Mouse (Mus musculus) ovary, adult 18-20 months (tissue): Measurements from ENCODE around the gene Gm6583.
A peak's percentile ranks its signal among the peaks of the same experiment; 100 is the strongest.
"Not testable (repeated sequence)": the region's sequence is repeated elsewhere in the genome, so short reads cannot be mapped to it uniquely, and the experiment has no call there.

Source experiments
- DNase-seq: peaks from one replicate; pipeline ENCODE4 v3.0.0; 2022; ENCODE audit warnings: low spot score, mixed read lengths

Gm6583 gene

DNA sequence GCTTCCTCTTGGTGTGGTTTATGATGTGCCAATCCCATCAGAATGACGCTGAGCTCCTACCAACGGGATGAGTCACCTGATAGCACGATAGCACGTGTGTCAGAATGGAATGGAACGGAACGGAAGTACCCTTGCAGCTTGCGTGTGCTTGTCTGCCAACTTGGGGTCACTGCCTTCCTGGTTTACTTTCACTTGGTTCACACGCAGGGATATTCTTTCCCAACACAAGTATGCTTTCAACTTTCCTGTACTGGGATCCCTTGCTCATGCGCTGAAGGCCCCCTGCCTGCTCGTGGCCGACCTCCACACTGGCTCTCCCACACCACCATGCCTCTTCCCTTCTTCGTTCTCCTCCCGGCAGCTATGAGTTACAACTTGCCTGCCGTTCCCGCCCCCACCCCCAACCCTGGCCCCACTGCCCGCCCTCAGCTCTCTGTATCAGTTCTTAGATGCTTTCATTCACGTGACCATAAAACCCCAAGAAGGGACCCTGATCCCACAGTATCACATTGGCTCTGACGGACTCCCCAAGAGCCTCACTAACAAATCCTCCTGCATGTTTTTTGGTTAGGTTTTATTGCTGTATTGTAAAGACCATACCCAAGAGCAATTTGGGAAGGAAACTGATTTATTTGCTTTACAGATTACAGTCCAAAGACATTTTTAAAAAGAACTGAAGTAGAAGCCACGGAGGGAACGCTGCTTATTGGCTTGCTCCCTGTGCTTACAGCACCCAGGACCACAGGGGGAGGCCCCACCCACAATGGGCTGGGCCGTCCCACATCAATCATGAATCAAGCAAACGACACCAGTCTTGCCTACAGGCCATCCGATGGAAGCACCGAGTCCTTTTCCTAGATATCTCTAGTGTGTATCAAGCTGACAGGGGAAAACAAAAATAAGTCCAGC is 30.9 kb downstream of the Gm6583 start:
- peak; percentile 48 for DNase-seq

- no peak for DNase-seq
Measured at GRCm38 (mm10) chr5:112323246-112323645, 32.6 kb downstream of the Gm6583 start.

DNA sequence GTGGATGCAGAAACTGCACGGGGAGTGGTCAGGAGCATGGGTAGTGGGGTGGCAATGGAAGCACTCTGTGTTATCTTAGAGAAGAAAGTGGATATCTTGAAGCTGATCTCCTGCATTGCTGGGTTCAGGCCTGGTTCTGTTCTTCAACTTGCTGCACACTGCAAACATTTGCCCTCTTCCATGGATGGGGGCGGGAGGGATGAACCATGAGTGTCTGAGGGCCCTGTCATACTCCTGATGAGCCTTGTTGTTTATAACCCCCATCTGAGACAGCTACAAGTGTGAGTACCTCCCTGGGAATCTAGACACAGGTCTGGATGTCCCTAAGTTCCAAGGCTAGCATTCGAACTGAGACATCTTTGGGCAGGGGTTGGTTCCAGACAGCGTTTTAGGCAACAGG is 34.5 kb downstream of the Gm6583 start:
- no peak for DNase-seq

DNA sequence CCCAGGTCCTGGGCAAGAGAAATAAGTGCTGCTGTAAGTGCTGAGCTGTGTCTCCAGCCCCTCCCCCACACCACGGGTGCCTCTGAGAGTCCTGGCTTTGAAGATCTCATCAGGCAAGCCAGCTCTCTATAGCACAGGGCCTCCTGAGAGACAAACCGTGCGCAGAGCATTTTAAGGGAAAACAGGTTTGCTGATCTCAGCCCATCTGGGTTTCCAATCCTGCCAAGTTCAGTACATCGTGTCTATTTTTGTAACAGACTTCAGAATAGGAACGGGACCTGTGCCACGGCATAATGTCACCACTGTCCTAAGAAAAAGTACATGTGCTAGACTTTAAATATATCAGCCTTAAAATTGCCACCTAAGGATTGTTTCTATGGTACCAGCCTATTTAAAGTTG is 34.9 kb downstream of the Gm6583 start:
- DNase-seq: no peak

DNA sequence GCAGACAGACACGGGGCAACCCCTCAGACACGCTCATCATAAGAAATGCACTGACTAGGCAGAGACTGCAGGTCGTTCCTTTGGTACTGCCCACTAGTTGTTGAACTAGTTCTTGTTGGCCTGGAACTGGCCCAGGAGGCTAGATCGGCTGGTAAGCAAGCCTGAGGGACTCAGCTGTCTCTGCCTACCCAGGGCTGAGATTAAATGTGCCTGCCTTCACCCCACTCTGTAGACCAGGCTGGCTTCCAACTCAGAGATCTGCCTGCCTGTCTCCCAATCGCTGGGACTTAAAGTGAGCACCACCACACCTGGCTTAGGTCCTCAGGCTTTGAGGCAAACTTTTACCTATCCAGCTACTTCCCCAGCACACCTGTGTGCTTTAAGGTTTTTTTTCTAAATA is 35.5 kb downstream of the Gm6583 start:
- no peak for DNase-seq

DNA sequence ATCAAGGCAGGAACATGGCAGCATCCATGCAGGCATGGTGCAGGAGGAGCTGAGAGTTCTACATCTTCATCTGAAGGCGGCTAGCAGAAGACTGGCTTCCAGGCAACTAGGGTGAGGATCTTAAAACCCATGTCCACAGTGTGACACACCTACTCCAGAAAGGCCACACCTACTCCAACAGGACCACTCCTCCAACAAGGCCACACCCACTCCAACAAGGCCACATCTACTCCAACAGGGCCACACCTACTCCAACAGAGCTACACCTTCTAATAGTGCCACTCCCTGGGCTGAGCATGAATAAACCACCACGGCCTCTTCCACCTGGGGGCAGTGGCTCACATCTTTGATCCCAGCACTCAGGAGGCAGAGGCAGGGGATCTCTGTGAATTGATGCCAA is 36.5 kb downstream of the Gm6583 start:
- not testable (repeated sequence) for DNase-seq

GRCm38 (mm10) chr5:112317328-112317727 is 38.5 kb downstream of the Gm6583 start:
- DNase-seq: no peak

DNA sequence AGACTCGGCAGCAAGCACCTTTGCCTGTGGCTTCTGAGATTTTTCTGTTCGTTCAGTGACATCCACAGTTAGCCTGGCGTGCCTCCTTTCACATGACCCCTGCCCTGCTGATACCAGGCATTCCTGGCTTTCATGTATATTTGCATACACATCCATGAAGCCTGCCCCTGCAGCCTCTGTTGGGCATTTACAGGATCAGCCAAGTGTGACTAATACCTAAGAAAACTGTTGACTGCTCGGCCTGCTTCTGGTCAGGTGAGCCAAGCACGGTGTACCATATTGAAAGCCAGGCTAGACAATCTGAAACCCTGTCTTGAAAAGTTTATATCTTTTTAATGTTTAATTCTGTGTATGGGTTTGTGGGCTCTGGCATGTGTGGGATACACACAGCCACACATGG is 39.4 kb downstream of the Gm6583 start:
- no peak for DNase-seq

- DNase-seq: no peak
Measured at GRCm38 (mm10) chr5:112313222-112313885, 42.5 kb downstream of the Gm6583 start.

DNA sequence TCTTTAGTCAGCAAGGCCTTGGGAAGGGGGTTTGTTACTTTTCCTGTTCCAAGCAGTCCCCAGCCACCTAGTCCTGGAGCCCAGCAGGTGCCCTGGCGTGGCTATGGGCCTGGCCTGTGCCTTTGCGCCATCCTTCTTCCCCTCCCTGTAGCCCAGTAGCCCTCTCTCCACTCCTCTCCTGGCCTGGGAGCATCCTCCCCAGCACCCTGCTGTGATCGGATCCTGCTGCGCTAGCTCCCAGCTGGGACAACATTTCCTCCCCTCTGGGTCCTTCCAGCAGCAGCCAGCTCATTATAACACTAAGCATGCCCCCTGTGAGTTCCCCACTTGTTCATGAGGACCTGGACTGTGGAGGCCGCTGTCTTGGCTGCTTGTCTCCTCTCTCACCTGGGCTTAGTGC is 50.0 kb downstream of the Gm6583 start:
- no peak for DNase-seq
